Mouse (Mus musculus) ES-Bruce4 (cell line): ENCODE data around the gene Tshr.

ENCODE experiments used
- CTCF ChIP-seq: IDR thresholded peaks from one replicate; pipeline ENCODE4 v1.8.1; 2011; ENCODE audit warnings: low read depth, low read length
- EP300 ChIP-seq: IDR thresholded peaks from 2 replicates; pipeline ENCODE4 v1.6.1; 2011; ENCODE audit warnings: low read depth, low read length; ENCODE audit not compliant: insufficient read depth

DNA sequence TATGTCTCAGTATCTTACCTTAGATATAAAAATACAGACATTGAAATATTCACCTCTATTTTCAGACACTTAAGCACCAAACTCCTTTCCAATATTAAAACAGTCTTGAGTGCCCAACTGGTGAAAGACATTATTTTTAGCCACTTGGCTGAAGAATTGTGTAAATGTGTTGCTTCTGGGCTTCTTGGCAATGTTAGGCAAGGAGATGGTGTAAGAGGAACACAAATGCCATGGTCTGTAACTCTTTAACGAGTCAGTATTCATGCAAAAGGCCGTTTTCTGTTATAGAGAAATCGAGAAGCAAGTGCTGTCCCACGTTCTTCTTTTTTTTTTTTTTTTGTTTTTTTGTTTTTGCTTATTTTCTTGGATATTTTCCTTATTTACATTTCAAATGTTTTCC lies 25.9 kb downstream of the Tshr start:
- no peak for TF ChIP-seq CTCF
- TF ChIP-seq EP300, result no peak
